Mouse (Mus musculus) layer of hippocampus, adult 2 months (tissue): ENCODE measurements around the gene Slc25a22. TPM values are rescaled to one million over a fixed set of nuclear protein-coding genes. Genes with fewer than 3 reads are reported as not detected.
A peak's percentile ranks its signal among the peaks of the same experiment; 100 is the strongest.

Experiments
- DNase-seq, 2 experiments: peaks; one replicate each; pipeline ENCODE4 v3.0.0; 2022; ENCODE audit warnings: low spot score in 2 of 2
- H3K27ac ChIP-seq: fragments of 200-600 bp; 2 replicates; pipeline ENCODE4 v1.8.1; 2022
- H3K4me3 ChIP-seq: fragments of 200-600 bp; 2 replicates; pipeline ENCODE4 v1.8.1; 2022; ENCODE audit warnings: mild to moderate bottlenecking
- CTCF ChIP-seq: fragments of 200-600 bp; conservative IDR thresholded peaks from 2 replicates; pipeline ENCODE4 v1.8.1; 2022; ENCODE audit warnings: antibody characterized with exemption, mild to moderate bottlenecking, moderate library complexity
- total RNA-seq, 2 experiments: library from RNA; stranded (reverse); gene quantifications; 2 replicates each; pipeline ENCODE4 v1.2.3; 2021

Gene Slc25a22
- total RNA-seq, 2 experiments from 2014 or later: 338 to 343 TPM

GRCm38 (mm10) chr7:141394771-141395170, 42.9 kb downstream of the Slc25a22 start:
- peak; percentile 90 for TF ChIP-seq CTCF
- H3K4me3 ChIP-seq: no peak overlapping the region
- DNase-seq: peak in 1 of 2 experiments; percentile 42
- no peak overlapping the region for H3K27ac ChIP-seq

- no peak overlapping the region for H3K4me3 ChIP-seq
- TF ChIP-seq CTCF: no peak
- DNase-seq: no peak
- no peak overlapping the region for H3K27ac ChIP-seq
These were observed 43.5 kb downstream of the Slc25a22 start for GRCm38 (mm10) chr7:141394158-141394557.

- TF ChIP-seq CTCF: no peak
- peak overlapping the region; percentile 80 for H3K4me3 ChIP-seq
- peak overlapping the region; percentile 94 for H3K27ac ChIP-seq
- DNase-seq: no peak
These were observed 45.0 kb downstream of the Slc25a22 start for GRCm38 (mm10) chr7:141392552-141393222.

GRCm38 (mm10) chr7:141391625-141392551, 45.8 kb downstream of the Slc25a22 start, which contains the start of gene Taldo1:
Gene Taldo1 (plus strand): TSS chr7:141392199.
- TF ChIP-seq CTCF: no peak
- Histone ChIP-seq H3K27ac (peak within 1 kb of the TSS; percentile 94), H3K4me3 (peak within 1 kb of the TSS; percentile 80)
- peak; percentile 94 for DNase-seq

- no peak for TF ChIP-seq CTCF
- no peak for DNase-seq
- no peak overlapping the region for H3K27ac ChIP-seq
- H3K4me3 ChIP-seq: no peak overlapping the region
These were observed 47.1 kb downstream of the Slc25a22 start for GRCm38 (mm10) chr7:141390326-141391259.

- Histone ChIP-seq H3K27ac (no peak overlapping the region), H3K4me3 (no peak overlapping the region)
- TF ChIP-seq CTCF: no peak
- DNase-seq: no peak
These were observed 49.1 kb downstream of the Slc25a22 start for GRCm38 (mm10) chr7:141388487-141389109.

GRCm38 (mm10) chr7:141387807-141388486, 49.7 kb downstream of the Slc25a22 start:
- Histone ChIP-seq H3K4me3 (no peak overlapping the region), H3K27ac (no peak overlapping the region)
- no peak for DNase-seq
- no peak for TF ChIP-seq CTCF

- DNase-seq: no peak
- Histone ChIP-seq H3K4me3 (no peak overlapping the region), H3K27ac (peak overlapping the region; percentile 69)
- TF ChIP-seq CTCF: no peak
These were observed 56.4 kb downstream of the Slc25a22 start for GRCm38 (mm10) chr7:141381068-141381835.

Other genes starting within 250 kb of the Slc25a22 start
- gene Hras, start 243.9 kb downstream of the Slc25a22 start, total RNA-seq: 100 to 1,000 TPM; 200 to 222 TPM
- 1 to 10 TPM; 4.5 to 5.7 TPM for gene Lrrc56, start 243.7 kb downstream of the Slc25a22 start, total RNA-seq
- gene Lmntd2, start 223.8 kb downstream of the Slc25a22 start, total RNA-seq: not detected
- gene Rassf7, start 222.0 kb downstream of the Slc25a22 start, total RNA-seq: 1 to 10 TPM in 1 of 2 experiments, under 1 TPM in 1; 0.98 to 1.2 TPM
- 10 to 100 TPM; 72.8 to 76.1 TPM for gene Phrf1, start 209.1 kb downstream of the Slc25a22 start, total RNA-seq
- 1 to 10 TPM in 1 of 2 experiments, under 1 TPM in 1; 0.56 to 1.3 TPM for gene Irf7, start 171.4 kb downstream of the Slc25a22 start, total RNA-seq
- gene Cdhr5, start 161.1 kb downstream of the Slc25a22 start, total RNA-seq: not detected
- gene Sct, start 158.8 kb downstream of the Slc25a22 start, total RNA-seq: not detected
- gene Drd4, start 145.9 kb downstream of the Slc25a22 start, total RNA-seq: under 1 TPM; 0.20 to 0.23 TPM
- 10 to 100 TPM; 74.1 to 77.0 TPM for gene Deaf1, start 110.2 kb downstream of the Slc25a22 start, total RNA-seq
- 10 to 100 TPM; 32.9 to 33.7 TPM for gene Tmem80, start 110.2 kb downstream of the Slc25a22 start, total RNA-seq
- gene Eps8l2, start 99.0 kb downstream of the Slc25a22 start, total RNA-seq: 1 to 10 TPM; 4.9 to 5.1 TPM
- gene Taldo1, start 45.7 kb downstream of the Slc25a22 start, total RNA-seq: 100 to 1,000 TPM; 111 to 114 TPM
- 10 to 100 TPM; 42.1 to 45.1 TPM for gene Gatd1, start 23.8 kb downstream of the Slc25a22 start, total RNA-seq
- 100 to 1,000 TPM; 251 to 263 TPM for gene Cend1, start 8.4 kb downstream of the Slc25a22 start, total RNA-seq
- 1 to 10 TPM; 1.1 to 1.7 TPM for gene Pidd1, start 6.1 kb upstream of the Slc25a22 start, total RNA-seq
- 100 to 1,000 TPM; 548 to 575 TPM for gene Rplp2, start 9.5 kb upstream of the Slc25a22 start, total RNA-seq
- gene Pnpla2, start 17.3 kb upstream of the Slc25a22 start, total RNA-seq: 10 to 100 TPM; 25.1 to 28.3 TPM
- gene Cracr2b, start 23.2 kb upstream of the Slc25a22 start, total RNA-seq: 1 to 10 TPM; 4.1 to 6.7 TPM
- 10 to 100 TPM; 23.4 to 25.1 TPM for gene Cd151, start 29.5 kb upstream of the Slc25a22 start, total RNA-seq
- 10 to 100 TPM; 38.7 TPM for gene Polr2l, start 37.2 kb upstream of the Slc25a22 start, total RNA-seq
- gene Tspan4, start 37.3 kb upstream of the Slc25a22 start, total RNA-seq: 10 to 100 TPM; 13.6 to 13.7 TPM
- gene Chid1, start 102.0 kb upstream of the Slc25a22 start, total RNA-seq: 10 to 100 TPM; 83.1 to 85.1 TPM
- 100 to 1,000 TPM; 226 to 243 TPM for gene Ap2a2, start 124.3 kb upstream of the Slc25a22 start, total RNA-seq
- gene Muc6, start 217.4 kb upstream of the Slc25a22 start, total RNA-seq: not detected